In genomic region chr2:105303962-105304514, GRCm38 (mm10) we compare ENCODE assay signal across 27 mouse cellular contexts.
DNase-seq lines count a peak whose midpoint lies in the region; ATAC-seq and TF ChIP-seq lines count a peak whose summit lies in the region.
"Had no signal": no experiment of that assay in that cellular context is flagged by ENCODE, and none has a peak within 500 bp of the region (broad histone marks: within the 10 kb centered on the region; RNA-seq: fewer than 3 reads in every experiment).

No protein-coding gene starts in this region.

- H3K4me1 ChIP-seq in forebrain, embryonic 13.5 days = peaks cover 7% of the 10 kb centered on the region
- peaks cover 11% of the 10 kb centered on the region for H3K4me1 ChIP-seq in forebrain, embryonic 10.5 days
- H3K4me1 ChIP-seq in hindbrain, embryonic 15.5 days (replicated peaks) = no peaks in the 10 kb centered on the region
- no peaks in the 10 kb centered on the region for H3K4me1 ChIP-seq in hindbrain, embryonic 11.5 days (replicated peaks; ENCODE audit: control insufficient read depth, insufficient read depth, low read length)
- peaks cover 6% of the 10 kb centered on the region; the same call in 1 of the 2 replicates for H3K4me1 ChIP-seq in forebrain, embryonic 16.5 days (replicated peaks; ENCODE audit: control insufficient read depth, insufficient read depth, low read length)
- H3K4me1 ChIP-seq: intestine, embryonic 15.5 days had no signal

- H3K9ac ChIP-seq in forebrain, embryonic 13.5 days = no peak overlapping the region
- no peak overlapping the region for H3K9ac ChIP-seq in hindbrain, embryonic 15.5 days
- no peak overlapping the region for H3K9ac ChIP-seq in hindbrain, embryonic 11.5 days (ENCODE audit: low read depth, low read length)
- H3K9ac ChIP-seq in forebrain, embryonic 16.5 days (replicated peaks; ENCODE audit: low read depth, low read length) = no peak overlapping the region
- H3K9ac ChIP-seq: embryonic facial prominence, embryonic 13.5 days; hindbrain, embryonic 14.5 days; intestine, embryonic 15.5 days had no signal

- ATAC-seq in forebrain, embryonic 13.5 days = peak; percentile 77
- 0 out of 2 replicates have a peak, but pooled peaks have one; percentile 23 for ATAC-seq in hindbrain, embryonic 15.5 days (ENCODE audit: low FRiP score, low read depth)
- ATAC-seq in hindbrain, embryonic 11.5 days (ENCODE audit: low FRiP score) = no peak
- ATAC-seq in forebrain, embryonic 16.5 days = peak; percentile 86
- ATAC-seq: intestine, embryonic 15.5 days; Patski had no signal

- no peak overlapping the region for H3K27ac ChIP-seq in forebrain, embryonic 13.5 days
- H3K27ac ChIP-seq in forebrain, embryonic 10.5 days = no peak overlapping the region
- no peak overlapping the region for H3K27ac ChIP-seq in hindbrain, embryonic 15.5 days (replicated peaks)
- no peak overlapping the region for H3K27ac ChIP-seq in hindbrain, embryonic 11.5 days (ENCODE audit: low read depth, low read length)
- no peak overlapping the region for H3K27ac ChIP-seq in forebrain, embryonic 16.5 days (ENCODE audit: low read length)
- H3K27ac ChIP-seq: embryonic facial prominence, embryonic 10.5 days; embryonic facial prominence, embryonic 13.5 days; gastrocnemius, adult 2 months; hindbrain, embryonic 14.5 days; intestine, embryonic 15.5 days had no signal

- no peaks in the 10 kb centered on the region for H3K27me3 ChIP-seq in forebrain, embryonic 13.5 days
- no peaks in the 10 kb centered on the region for H3K27me3 ChIP-seq in forebrain, embryonic 10.5 days (ENCODE audit: poor library complexity, severe bottlenecking)
- H3K27me3 ChIP-seq in hindbrain, embryonic 15.5 days = peaks cover 4% of the 10 kb centered on the region; the same call in 1 of the 2 replicates
- H3K27me3 ChIP-seq in hindbrain, embryonic 11.5 days (ENCODE audit: control insufficient read depth, insufficient read depth, low read length) = no peaks in the 10 kb centered on the region
- 0 out of 2 replicates have a peak, but pooled peaks cover 4% of the 10 kb centered on the region for H3K27me3 ChIP-seq in forebrain, embryonic 16.5 days (replicated peaks; ENCODE audit: control insufficient read depth, insufficient read depth, low read length)
- H3K27me3 ChIP-seq: CH12.LX; intestine, embryonic 15.5 days; Patski had no signal

- TF ChIP-seq POLR2A in brain, embryonic 14.5 days (IDR thresholded peaks at IDR 0.05; ENCODE audit: borderline replicate concordance, extremely low read depth, insufficient read depth, insufficient read length, poor library complexity, severe bottlenecking) = no peak

- no peak overlapping the region for H3K4me2 ChIP-seq in forebrain, embryonic 13.5 days
- H3K4me2 ChIP-seq in hindbrain, embryonic 15.5 days = no peak overlapping the region
- H3K4me2 ChIP-seq in hindbrain, embryonic 11.5 days (replicated peaks; ENCODE audit: low read depth, low read length) = no peak overlapping the region
- H3K4me2 ChIP-seq in forebrain, embryonic 16.5 days (ENCODE audit: low read length) = no peak overlapping the region
- H3K4me2 ChIP-seq: embryonic facial prominence, embryonic 13.5 days; heart, embryonic 11.5 days; hindbrain, embryonic 14.5 days; intestine, embryonic 15.5 days had no signal

- 68% methylated on average over 6 of the region's 6 CpGs for WGBS in forebrain, embryonic 13.5 days
- 76% methylated on average over 6 of the region's 6 CpGs for WGBS in forebrain, embryonic 10.5 days
- 60% methylated on average over 6 of the region's 6 CpGs for WGBS in hindbrain, embryonic 15.5 days
- 60% methylated on average over 6 of the region's 6 CpGs for WGBS in hindbrain, embryonic 11.5 days
- WGBS in forebrain, embryonic 16.5 days = 54% methylated on average over 6 of the region's 6 CpGs

- H3K9me3 ChIP-seq in forebrain, embryonic 13.5 days (replicated peaks) = no peaks in the 10 kb centered on the region
- H3K9me3 ChIP-seq in forebrain, embryonic 10.5 days = peaks cover under 1% of the 10 kb centered on the region; the same call in 1 of the 2 replicates
- no peaks in the 10 kb centered on the region for H3K9me3 ChIP-seq in hindbrain, embryonic 15.5 days
- H3K9me3 ChIP-seq in hindbrain, embryonic 11.5 days (ENCODE audit: control insufficient read depth, low read length) = no peaks in the 10 kb centered on the region
- no peaks in the 10 kb centered on the region; the same call in 1 of the 2 replicates for H3K9me3 ChIP-seq in forebrain, embryonic 16.5 days (ENCODE audit: control insufficient read depth, low read length)
- H3K9me3 ChIP-seq: embryonic facial prominence, embryonic 10.5 days; G1E; intestine, embryonic 15.5 days had no signal

- H3K4me3 ChIP-seq in forebrain, embryonic 13.5 days = no peak overlapping the region
- H3K4me3 ChIP-seq in forebrain, embryonic 10.5 days = no peak overlapping the region
- H3K4me3 ChIP-seq in hindbrain, embryonic 15.5 days = no peak overlapping the region
- no peak overlapping the region for H3K4me3 ChIP-seq in hindbrain, embryonic 11.5 days (ENCODE audit: low read depth, low read length)
- H3K4me3 ChIP-seq in forebrain, embryonic 16.5 days (replicated peaks; ENCODE audit: low read length) = no peak overlapping the region
- H3K4me3 ChIP-seq: embryonic facial prominence, embryonic 10.5 days; embryonic facial prominence, embryonic 13.5 days; erythroblast, embryonic 14.5 days; gastrocnemius, adult 2 months; intestine, embryonic 15.5 days had no signal

- no peak for TF ChIP-seq CTCF in brain, embryonic 14.5 days (IDR thresholded peaks at IDR 0.05; ENCODE audit: borderline replicate concordance, extremely low read depth, insufficient read depth, insufficient read length)

- no peak for DNase-seq in forebrain, embryonic 10.5 days (ENCODE audit: extremely low spot score, low spot score)
- DNase-seq in hindbrain, embryonic 11.5 days (ENCODE audit: low spot score) = no peak
- peak; percentile 74 for DNase-seq in brain, embryonic 14.5 days (ENCODE audit: low read depth)
- no peak for DNase-seq in left cerebral cortex, adult 9 months (ENCODE audit: low spot score in 2 of 2)
- DNase-seq: adrenal gland, postnatal 10 days; adrenal gland, postnatal 36 days; B cell, adult 2 months; cerebellum, adult 18-20 months; cerebellum, adult 9-10 months; cerebellum, postnatal 25 days; embryo, embryonic 11 days; gastrocnemius, adult 2 months; gastrocnemius, postnatal 14 days; kidney, adult 11 months; kidney, adult 8-10 months had no signal

- H3K36me3 ChIP-seq in forebrain, embryonic 13.5 days (ENCODE audit: poor library complexity, severe bottlenecking) = no peaks in the 10 kb centered on the region
- no peaks in the 10 kb centered on the region for H3K36me3 ChIP-seq in forebrain, embryonic 10.5 days (replicated peaks)
- no peaks in the 10 kb centered on the region for H3K36me3 ChIP-seq in hindbrain, embryonic 15.5 days
- H3K36me3 ChIP-seq in hindbrain, embryonic 11.5 days (ENCODE audit: control insufficient read depth, insufficient read depth, low read length) = no peaks in the 10 kb centered on the region
- H3K36me3 ChIP-seq in forebrain, embryonic 16.5 days (ENCODE audit: control insufficient read depth, insufficient read depth) = no peaks in the 10 kb centered on the region
- H3K36me3 ChIP-seq: embryonic facial prominence, embryonic 10.5 days; embryonic facial prominence, embryonic 13.5 days; G1E; intestine, embryonic 15.5 days had no signal
